Mouse (Mus musculus): ENCODE results near the gene Wsb2.
"Not testable (repeated sequence)": the region's sequence is repeated elsewhere in the genome, so short reads cannot be mapped to it uniquely, and the experiment has no call there.

Wsb2 gene

DNA sequence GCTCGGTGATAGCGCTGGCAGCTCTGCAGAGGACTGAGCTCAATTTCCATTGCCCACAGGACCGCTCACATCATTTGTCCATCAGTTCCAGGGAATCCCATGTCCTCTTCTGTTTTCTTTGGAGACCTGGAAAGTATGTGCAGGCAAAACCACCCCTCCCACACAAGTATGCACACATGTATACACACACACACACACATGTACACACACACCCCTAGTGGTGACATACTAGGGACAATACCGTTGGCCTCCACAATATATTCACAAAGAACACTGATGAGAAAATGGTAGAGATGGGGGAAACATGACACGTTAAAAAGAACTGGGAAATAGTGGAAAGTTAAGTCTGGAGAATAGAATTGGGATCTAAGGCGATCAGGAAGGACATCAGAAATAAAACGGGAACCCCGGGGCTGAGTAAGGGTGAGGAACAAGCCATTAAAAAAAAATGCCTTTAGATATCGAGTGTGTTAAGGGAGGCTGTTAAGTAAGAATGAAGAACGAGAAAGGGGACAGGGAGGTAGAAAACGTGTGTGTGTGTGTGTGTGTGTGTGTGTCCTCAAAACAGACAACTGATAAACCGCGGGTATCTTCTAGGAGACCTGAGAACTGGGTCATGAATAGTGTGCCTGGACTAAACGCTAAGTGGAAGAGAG, 1.3 kb upstream of the Wsb2 start:
- intact Hi-C loops (cut with DNase I), result loop anchor here (2.0 kb wide), 1 partner anchor 37 kb away; the partner anchor contains the start of gene Vsig10

DNA sequence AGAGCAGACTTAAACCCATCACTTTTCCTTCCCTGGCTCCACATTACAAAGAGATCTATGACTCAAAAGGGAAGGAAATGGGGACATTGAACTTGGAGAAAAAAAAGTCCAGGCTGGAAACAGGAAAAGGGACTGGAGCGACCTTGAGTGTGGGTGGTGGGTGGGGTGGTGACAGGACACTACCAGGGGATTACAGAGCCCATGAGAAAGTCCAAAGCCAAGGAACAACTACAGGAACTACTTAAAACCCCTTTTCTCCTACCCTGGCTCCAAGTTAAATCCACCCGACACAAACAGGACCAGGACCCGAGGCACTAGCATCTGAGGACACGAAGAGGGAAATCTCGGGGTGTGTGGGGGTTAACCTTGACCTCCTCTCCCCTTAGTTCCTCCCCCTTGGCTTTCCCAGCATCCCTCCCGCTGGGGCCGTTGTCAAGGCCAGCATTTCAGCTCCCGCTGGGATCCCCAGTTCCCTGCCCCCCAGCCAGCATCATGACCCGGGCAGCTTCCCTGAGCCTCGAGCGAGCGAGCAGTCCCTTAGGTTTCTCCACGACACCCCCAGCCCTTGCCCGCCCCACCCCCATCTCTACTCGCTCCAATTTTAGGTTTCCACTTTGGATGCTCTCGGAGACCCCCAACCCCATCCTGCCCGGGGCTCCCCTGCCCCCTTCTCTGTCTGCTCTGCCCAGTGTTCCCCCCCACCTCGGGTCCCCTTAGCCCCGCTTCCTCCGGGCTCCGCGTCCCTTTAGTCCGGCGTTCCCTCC, 557 bp upstream of the Wsb2 start:
- intact Hi-C loops (cut with DNase I), result loop anchor here (2.0 kb wide), 1 partner anchor 38 kb away; the partner anchor contains the start of gene Vsig10

DNA sequence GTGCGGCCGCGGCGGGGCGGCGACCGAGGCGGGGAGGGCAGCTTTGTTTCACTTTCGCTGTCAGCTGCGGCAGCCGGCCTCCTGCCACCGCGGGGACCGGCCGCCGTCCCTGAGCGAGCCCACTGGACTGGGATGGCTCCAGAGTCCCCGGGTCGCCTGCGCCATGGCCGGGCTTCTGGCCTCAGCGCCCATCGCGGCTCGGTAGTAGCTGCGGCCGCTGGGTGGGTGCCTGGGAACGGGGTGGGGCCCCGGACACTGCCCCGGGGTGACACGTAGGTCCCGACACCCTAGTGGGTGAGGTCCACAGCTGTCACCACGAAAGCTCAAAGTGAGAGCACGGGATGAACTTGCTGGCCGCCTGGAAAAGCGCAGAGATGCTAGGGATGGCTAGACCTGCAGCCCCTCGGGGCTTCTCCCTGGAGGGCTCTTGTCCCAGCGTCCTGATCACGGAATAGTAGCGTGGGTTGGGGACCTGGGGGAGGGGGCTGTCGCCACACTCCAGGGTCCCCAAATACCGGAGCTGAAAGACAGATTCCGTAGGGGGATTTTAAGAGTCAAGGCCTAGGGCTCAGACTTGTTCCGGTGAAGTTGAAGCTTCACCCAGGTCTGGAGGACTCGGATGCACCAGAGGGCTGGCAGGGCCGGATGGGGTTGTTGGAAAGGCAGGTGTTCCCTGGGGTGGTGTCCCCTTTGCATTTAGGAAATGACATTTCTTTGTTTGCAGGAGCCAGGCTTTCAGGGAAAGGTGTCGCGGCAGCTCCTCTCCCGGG, 559 bp downstream of the Wsb2 start:
- intact Hi-C loops (cut with DNase I), result loop anchor here (2.0 kb wide), 1 partner anchor 39 kb away; the partner anchor contains the start of gene Vsig10

DNA sequence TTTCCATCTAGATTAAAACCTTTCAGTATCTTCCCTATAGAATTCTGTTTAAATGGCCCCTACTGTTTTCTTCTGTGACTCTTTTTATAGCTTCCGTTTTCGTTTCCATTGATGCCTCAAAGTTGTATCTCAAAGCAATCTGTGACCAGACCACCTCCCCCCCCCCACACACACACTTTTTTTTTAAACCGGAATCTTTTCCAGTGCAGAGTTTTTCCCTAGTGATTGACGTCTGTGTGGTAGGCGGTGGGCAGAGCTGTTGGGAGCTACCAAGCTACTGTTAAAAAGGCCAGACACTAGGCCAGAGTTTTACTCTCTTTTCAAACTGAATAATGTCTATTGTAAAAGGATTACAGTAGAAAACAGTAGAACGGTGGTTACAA, 1.1 kb downstream of the Wsb2 start:
- intact Hi-C loops (cut with DNase I), result no loop called here

DNA sequence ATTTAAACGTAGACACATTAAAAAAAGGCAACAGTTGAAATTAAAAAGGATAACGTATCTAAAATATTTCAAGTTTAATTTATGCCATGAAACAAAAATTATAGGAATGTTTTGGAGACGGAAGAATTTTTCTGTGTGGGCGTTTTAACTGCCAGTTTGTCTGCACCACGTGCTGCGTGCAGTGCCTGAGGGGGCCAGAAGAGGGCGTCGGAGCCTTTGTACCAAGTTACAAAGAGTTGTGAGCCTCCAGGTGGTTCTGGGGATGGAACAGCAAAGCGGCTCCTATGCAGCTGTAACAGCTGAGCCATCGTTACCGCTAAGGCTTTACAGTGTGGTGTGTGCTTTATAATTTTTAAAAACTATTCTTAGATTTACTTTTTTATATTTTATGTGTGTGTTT, 1.6 kb downstream of the Wsb2 start:
- intact Hi-C loops (cut with DNase I), result no loop called here

DNA sequence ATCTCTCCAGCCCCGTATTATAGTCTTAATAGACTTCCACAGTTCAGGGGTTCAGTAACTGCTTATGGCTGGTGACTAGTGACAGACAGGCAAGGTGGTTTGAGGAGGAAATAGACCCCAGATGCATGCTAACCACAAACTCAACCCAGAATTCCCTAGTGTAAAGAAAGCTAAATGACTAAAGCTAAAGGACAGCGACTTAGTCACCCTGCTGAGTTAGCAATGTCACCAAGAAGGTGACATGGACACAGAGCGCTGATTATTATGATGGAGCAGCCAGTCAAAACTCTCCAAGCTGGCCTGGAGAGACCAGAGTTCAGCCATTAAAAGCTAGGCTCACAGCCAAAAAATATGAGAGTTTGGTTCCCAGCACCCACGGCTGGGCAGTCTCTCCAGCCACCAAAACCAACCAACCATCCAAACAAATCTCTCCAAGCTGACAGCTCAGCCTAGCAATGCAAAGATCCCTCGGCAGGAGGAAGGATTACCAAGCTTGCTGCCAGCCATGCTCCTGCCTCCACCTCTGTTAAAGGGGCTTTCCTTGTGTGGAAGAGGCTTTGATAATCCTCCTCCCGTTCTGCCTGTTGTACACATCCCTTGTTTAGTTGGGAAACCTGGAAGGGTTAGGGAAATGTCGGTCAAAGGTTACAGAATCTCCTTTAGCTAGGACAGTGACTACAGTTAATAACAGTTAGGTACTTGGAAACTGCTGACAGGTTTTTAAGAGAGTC, 2.6 kb downstream of the Wsb2 start:
- intact Hi-C loops (cut with DNase I), result no loop called here

DNA sequence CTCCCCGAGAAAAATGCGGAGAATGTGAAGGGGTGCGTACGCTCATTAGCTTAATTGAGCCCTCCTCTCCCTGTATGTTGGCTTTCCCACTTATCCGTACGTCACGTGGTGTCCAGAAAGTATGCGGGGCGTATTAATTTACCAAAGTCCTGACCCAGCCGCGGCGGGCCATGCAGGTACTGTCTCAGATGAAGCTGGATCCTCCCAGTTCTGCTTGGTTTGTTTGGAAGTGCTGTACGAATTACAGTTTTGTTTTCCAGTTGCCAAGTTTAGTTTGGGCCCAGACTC, 3.1 kb downstream of the Wsb2 start:
- intact Hi-C loops (cut with DNase I), result no loop called here

DNA sequence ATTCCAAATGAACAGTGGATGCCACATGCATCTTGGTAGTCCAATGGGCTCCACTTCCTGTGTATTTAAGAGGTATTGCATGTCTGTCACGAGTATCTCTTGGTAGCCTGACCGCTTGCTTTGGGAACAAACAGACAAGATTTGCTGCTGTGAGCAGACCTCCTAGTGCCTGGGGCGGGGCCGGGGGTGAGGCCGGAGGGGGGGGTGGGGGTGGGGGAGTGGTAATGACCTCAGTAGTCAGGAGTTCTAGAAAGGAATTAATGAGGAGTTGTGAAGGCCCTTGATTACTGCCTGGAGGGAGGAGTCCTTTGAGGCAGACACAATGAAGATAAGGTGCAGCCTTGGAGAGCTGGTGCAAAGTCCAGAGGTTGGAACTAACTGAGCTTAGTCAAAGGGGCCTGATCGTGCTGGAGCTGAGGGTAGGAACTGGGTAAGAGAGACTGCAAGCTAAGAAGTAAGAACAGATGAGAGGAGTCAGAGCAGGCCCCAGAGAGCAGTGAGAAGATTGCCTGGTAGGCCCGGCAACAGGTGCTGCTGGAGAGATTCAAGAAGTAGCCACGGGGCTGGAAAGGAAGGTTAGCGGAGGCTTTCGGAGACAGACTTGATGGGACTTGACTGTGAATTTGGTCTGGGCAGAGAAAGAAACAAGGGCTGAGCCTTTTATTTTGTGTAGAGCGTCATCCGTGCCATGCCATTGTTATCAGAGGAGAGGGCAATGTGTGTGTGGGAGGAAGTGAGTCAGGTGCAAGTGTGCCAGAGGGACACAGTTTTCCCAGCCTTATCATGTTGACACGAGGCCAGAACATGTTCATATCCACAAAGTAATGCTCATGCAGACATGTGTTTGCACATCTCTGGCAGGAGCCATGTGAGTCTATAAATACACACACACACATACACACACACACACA, 3.8 kb downstream of the Wsb2 start:
- intact Hi-C loops (cut with DNase I), result no loop called here

DNA sequence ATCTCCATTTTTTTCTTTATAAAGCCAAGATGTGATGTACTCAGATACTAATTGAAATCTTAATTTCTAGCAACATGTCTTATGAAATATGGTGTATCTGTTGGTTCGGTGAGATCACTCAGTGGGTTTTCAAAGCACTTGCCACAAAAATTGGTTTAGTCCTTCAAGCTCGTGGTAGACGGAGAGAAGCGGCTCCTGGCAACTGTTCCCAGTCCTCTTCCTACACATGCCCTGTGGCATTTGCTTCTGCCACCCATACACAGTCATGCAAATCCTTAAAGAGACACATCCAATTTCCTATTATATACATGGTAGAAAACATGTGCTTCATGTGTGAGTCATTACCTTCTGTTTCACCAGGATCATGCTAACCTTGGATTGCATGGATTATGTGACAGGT, 4.5 kb downstream of the Wsb2 start:
- intact Hi-C loops (cut with DNase I), result no loop called here

DNA sequence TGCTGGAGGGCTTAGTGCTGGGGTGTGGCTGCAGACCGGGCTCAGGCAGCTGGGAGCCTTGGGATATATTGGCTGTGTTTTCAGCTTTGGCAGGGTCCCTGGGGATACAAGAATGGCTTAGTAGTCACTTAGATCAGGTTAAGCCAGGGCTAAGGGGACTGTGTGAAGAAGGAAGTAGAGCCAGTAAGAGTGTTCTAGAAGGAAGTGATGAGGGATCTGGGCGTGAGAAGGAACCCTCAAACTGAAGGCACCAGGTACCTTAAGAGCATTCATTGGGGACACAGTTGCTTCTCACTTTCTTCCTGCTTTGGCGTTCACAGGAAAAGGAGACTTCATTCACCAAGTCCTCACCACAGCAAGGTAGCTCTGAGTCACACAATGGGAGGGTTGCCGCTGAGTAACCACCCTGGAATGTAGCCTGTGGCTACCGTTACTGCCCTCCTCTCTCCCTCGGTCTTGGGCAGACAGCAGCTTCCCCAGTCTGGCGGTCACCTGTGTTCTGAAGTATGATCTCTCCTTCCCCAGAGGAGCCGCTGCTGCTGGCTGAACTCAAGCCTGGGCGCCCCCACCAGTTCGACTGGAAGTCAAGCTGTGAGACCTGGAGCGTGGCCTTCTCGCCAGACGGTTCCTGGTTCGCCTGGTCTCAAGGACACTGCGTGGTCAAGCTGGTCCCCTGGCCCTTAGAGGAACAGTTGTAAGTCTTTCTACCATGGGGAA, 6.1 kb downstream of the Wsb2 start:
- intact Hi-C loops (cut with DNase I), result no loop called here

DNA sequence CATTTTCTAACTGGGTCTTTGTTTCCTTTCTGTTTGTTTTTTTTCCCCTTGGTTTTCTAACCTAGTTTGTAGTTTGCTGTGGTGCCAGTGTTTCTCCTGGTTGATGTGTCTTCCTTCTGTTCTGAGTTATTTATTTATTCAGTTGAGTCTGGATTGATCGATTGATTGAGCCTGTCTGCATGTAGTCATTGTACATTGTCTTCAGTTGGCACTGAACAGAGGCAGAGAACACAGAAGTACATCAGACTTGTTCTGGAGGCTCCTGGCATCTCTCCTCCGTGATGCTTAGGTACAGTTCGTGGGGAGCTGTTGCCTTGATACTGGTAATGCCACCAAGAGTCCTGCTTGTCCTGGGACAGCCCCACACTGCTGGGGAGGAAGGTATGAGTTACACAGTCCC, 7.7 kb downstream of the Wsb2 start:
- intact Hi-C loops (cut with DNase I), result no loop called here

DNA sequence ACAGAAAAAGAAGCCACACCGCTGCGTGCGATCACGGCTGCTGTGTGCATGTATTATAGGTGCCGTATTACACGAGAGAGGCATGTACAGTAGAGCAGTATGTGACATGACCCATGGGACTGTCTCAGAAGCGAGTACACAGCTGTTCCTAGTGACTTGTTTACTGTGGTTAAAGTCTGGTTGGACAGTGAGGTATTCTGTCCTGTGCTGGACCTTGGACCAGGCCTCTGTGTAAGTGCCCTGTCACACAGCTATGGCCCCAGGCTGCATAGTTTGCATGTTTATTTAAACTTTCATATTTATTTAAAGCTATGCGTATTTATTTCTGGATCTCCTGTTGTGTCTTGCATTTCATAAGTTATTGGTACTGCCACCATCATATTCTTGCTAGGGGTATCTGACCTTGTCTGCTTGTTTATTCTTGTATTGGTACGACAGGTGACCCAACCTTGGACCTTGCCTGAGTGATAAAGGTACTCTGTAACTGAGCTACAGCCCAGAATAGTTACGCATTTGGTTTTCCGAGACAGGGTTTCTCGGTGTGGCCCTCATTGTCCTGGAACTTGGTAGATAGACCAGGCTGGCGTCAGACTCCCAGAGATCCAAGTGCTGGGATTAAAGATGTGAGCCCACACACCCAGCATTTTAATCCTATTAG, 8.9 kb downstream of the Wsb2 start:
- intact Hi-C loops (cut with DNase I), result no loop called here

DNA sequence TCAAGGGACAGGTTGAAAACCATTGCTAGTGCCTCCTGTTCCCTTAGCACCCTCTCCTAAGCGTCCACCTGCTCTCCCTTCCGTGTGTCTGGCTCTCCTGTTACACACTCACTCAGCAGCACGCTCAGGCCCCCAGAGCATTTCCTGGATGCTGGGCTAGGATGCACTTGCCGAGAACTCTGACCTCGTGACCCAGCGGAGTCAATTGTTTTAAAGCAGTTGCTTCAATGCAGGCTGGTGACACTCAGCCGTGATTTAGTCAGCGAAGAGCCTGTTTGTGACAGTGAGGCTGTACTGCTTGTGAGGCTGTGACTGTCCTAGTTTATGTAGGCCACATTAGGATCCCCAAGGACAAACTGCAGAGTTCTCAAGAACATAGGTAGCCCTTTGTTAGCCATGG, 10.1 kb downstream of the Wsb2 start:
- intact Hi-C loops (cut with DNase I), result no loop called here

DNA sequence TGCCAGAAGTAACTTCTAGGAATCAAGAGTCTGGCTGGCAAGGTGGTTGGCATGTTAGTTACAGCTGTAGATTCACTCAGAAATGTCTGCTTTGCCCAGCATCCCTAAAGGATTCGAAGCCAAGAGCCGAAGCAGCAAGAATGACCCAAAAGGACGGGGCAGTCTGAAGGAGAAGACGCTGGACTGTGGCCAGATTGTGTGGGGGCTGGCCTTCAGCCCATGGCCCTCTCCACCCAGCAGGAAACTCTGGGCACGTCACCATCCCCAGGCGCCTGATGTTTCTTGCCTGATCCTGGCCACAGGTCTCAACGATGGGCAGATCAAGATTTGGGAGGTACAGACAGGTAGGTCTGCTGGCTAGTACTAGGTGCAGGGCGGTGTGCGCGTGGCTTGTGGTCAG, 13.5 kb downstream of the Wsb2 start:
- intact Hi-C loops (cut with DNase I), result no loop called here

DNA sequence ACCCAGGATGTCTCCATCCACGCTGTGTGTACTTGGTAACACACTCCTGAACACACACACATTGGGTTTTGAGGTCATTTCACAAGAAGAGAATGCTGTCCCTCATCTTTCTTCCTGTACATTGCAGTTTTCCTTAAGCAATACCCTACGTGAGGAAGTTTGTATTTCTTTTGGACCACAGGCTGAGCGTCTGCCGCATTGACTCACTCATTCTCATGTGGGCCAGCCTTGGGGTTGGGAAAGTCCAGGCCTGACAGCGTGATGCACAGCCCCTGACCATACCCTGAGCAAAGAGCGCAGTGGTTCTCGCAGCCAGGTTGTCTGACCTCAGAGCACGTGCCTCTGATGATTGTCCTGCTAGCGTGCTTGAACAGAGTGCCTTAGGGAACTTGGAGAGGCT, 16.3 kb downstream of the Wsb2 start:
- intact Hi-C loops (cut with DNase I), result no loop called here

DNA sequence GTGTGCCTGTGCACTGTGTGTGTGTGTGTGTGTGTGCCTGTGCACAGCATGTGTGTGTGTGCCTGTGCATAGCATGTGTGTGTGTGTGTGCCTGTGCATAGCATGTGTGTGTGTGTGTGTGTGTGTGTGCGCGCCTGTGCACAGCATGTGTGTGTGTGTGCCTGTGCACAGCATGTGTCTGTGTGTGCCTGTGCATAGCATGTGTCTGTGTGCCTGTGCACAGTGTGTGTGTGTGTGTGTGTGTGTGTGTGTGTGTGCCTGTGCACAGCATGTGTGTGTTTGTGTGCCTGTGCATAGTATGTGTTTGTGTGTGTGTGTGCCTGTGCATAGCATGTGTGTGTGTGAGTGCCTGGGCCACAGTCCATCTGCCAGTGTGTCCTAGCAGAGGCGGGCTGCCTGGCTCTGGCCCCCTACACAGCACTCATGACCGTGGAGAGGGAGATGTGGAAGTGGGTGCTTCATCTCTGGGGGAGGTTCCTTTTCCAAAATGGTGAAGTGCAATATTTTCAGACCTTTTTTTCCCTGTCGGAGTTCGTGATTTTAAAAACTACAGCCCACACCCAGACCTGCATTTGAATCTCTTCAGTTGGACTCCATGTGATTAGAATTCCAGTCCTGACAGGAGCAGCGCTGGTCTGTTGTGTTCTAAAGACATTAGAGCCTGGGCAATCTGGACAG, 17.4 kb downstream of the Wsb2 start:
- intact Hi-C loops (cut with DNase I), result no loop called here

DNA sequence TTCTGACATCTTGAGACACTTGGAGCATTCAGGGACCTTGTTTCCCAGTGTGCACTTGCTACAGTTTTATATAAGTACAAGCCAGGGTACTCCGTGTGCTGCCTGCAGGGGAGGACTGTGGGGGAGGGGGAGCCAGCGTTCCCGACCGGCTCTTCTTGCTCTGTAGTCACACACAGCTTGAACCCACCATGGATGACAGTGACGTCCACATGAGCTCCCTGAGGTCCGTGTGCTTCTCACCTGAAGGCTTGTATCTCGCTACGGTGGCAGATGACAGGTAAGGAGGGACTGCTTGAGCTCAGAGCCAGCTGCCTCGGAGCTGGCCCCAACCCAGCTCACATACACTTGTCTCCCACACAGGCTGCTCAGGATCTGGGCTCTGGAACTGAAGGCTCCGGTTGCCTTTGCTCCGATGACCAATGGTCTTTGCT, 19.2 kb downstream of the Wsb2 start:
- intact Hi-C loops (cut with DNase I), result no loop called here

DNA sequence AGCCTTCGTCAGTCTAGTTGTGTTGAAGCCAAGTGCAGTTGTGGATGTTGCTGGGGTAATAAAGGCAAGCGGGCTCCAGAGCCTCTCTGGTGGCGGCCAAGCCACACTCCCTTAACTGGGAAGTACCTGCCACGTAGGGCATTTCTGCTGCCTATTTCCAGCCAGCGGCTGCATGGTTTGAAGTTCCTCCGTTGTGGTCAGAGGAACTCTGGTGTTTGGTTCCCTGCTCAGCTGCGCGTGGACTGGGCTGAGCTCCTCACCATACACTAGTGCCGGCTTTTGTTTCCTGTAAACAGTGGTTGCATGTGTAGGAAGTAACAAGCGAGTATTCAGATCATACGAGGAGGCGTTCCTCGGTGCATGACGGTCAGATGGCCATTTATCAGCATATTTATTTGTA, 20.6 kb downstream of the Wsb2 start:
- intact Hi-C loops (cut with DNase I), result not testable (repeated sequence)

DNA sequence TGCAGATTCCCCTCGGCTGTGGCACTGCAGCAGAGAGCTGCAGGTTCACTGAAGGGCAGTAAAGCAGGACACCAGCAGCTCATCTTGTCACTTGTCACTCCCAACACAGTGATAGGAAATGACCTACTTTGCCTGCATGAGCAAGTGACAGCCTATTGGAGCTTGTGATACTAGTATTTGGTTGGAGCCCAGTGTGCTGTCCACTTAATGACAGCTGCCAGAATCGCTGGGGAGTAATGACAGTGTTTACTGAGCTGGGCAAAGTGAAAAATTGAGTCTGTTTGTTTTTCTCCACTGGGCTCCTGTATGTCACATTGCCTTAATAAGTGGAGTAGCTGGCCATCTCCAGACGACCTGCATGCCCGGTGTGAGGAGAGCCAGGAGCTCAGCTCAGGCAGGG, 23.1 kb downstream of the Wsb2 start:
- intact Hi-C loops (cut with DNase I), result no loop called here
